Mouse (Mus musculus) lung, postnatal 0 days (tissue): ENCODE measurements around the gene Shroom3.

ENCODE experiments used
- CTCF ChIP-seq: IDR thresholded peaks from 2 replicates; pipeline ENCODE4 v1.5.1; 2016; ENCODE audit warnings: antibody characterized with exemption, mild to moderate bottlenecking
- EP300 ChIP-seq: IDR thresholded peaks from 2 replicates; pipeline ENCODE4 v1.6.1; 2016; ENCODE audit warnings: antibody characterized with exemption, mild to moderate bottlenecking, control low read depth

- TF ChIP-seq EP300: no peak
- TF ChIP-seq CTCF: no peak
Measured at GRCm38 (mm10) chr5:92988769-92989356, 305.6 kb downstream of the Shroom3 start.
